Mouse (Mus musculus): ENCODE results near the gene Bdp1.
"Not testable (repeated sequence)": the region's sequence is repeated elsewhere in the genome, so short reads cannot be mapped to it uniquely, and the experiment has no call there.

Gene Bdp1

GRCm38 (mm10) chr13:100103748-100104254, at the start of gene Bdp1:
Bdp1 (minus strand) TSS chr13:100104070.
- DNase-seq (ENCODE audit: low read depth in 2 of 2, low spot score in 2 of 2) = peak; percentile 92 to 96

- DNase-seq (ENCODE audit: low read depth in 2 of 2, low spot score in 2 of 2) = no peak
Observed at GRCm38 (mm10) chr13:100152659-100153058, 48.8 kb upstream of the Bdp1 start.

GRCm38 (mm10) chr13:100141646-100142314, 37.9 kb upstream of the Bdp1 start:
- no peak for DNase-seq (ENCODE audit: low read depth in 2 of 2, low spot score in 2 of 2)

- no peak for DNase-seq (ENCODE audit: low read depth in 2 of 2, low spot score in 2 of 2)
Observed at GRCm38 (mm10) chr13:100125258-100125643, 21.4 kb upstream of the Bdp1 start.

- peak; percentile 74 to 76 for DNase-seq (ENCODE audit: low read depth in 2 of 2, low spot score in 2 of 2)
Observed at GRCm38 (mm10) chr13:100124423-100125257, 20.8 kb upstream of the Bdp1 start, which contains the start of gene Smn1. Smn1 (plus strand) TSS chr13:100124852.

GRCm38 (mm10) chr13:100123970-100124369, 20.1 kb upstream of the Bdp1 start:
- no peak for DNase-seq (ENCODE audit: low read depth in 2 of 2, low spot score in 2 of 2)

GRCm38 (mm10) chr13:100112218-100112972, 8.5 kb upstream of the Bdp1 start:
- no peak for DNase-seq (ENCODE audit: low read depth in 2 of 2, low spot score in 2 of 2)

GRCm38 (mm10) chr13:100107652-100108472, 4.0 kb upstream of the Bdp1 start, which contains the start of gene Serf1:
Serf1 (plus strand) TSS chr13:100108012.
- peak; percentile 37 to 38 for DNase-seq (ENCODE audit: low read depth in 2 of 2, low spot score in 2 of 2)

GRCm38 (mm10) chr13:100103052-100103658, 715 bp downstream of the Bdp1 start:
- DNase-seq (ENCODE audit: low read depth in 2 of 2, low spot score in 2 of 2) = no peak

GRCm38 (mm10) chr13:100098808-100099207, 5.1 kb downstream of the Bdp1 start:
- no peak for DNase-seq (ENCODE audit: low read depth in 2 of 2, low spot score in 2 of 2)

GRCm38 (mm10) chr13:100071473-100071872, 32.4 kb downstream of the Bdp1 start:
- DNase-seq (ENCODE audit: low read depth in 2 of 2, low spot score in 2 of 2) = no peak

GRCm38 (mm10) chr13:100067821-100068220, 36.0 kb downstream of the Bdp1 start:
- DNase-seq (ENCODE audit: low read depth in 2 of 2, low spot score in 2 of 2) = no peak

GRCm38 (mm10) chr13:100063936-100064335, 39.9 kb downstream of the Bdp1 start:
- no peak for DNase-seq (ENCODE audit: low read depth in 2 of 2, low spot score in 2 of 2)

- DNase-seq (ENCODE audit: low read depth in 2 of 2, low spot score in 2 of 2) = not testable (repeated sequence)
Observed at GRCm38 (mm10) chr13:100057738-100058137, 46.1 kb downstream of the Bdp1 start.

- DNase-seq (ENCODE audit: low read depth in 2 of 2, low spot score in 2 of 2) = no peak
Observed at GRCm38 (mm10) chr13:100026013-100026412, 77.9 kb downstream of the Bdp1 start.

GRCm38 (mm10) chr13:100016891-100017290, 87.0 kb downstream of the Bdp1 start:
- no peak for DNase-seq (ENCODE audit: low read depth in 2 of 2, low spot score in 2 of 2)

GRCm38 (mm10) chr13:100015937-100016336, 87.9 kb downstream of the Bdp1 start:
- no peak for DNase-seq (ENCODE audit: low read depth in 2 of 2, low spot score in 2 of 2)

- DNase-seq (ENCODE audit: low read depth in 2 of 2, low spot score in 2 of 2) = peak; percentile 44 to 54
Observed at GRCm38 (mm10) chr13:100014906-100015895, 88.7 kb downstream of the Bdp1 start, which contains the start of gene Mccc2. Mccc2 (minus strand) TSS chr13:100015639.
